Mouse (Mus musculus): ENCODE results near the gene Ctbp1.

DNA sequence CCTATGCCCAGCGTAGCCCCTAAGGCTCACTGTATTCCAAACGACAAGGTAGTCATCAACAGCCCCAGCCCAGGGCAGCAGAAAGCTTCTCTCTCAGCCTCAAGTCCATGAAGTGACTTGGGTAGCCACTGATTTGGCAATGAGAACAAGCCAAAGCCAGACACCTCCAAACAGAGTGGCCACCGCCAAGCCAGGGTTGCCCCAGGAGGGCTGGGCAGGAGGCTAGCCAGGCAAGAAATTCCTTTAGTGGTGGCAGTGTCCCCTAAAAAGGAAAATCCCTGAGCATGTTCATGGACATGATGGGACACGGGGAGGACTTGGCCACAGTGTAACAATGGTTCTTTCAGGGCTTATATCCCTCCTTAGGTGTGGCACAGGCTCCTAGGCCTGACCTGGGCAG, 55.0 kb downstream of the Ctbp1 start:
- TF ChIP-seq MAFK (IDR thresholded peaks at IDR 0.05; ENCODE audit: insufficient read depth, low read depth, low read length) (no peak), CHD2 (IDR thresholded peaks at IDR 0.05; ENCODE audit: low read depth, low read length) (no peak)

Data from ES-E14 (cell line).